Mouse (Mus musculus) liver, embryonic 14.5 days (tissue): ENCODE measurements around the gene Plaa.

Experiments used
- CTCF ChIP-seq: IDR thresholded peaks from 2 replicates; pipeline ENCODE4 v1.5.1; 2016; ENCODE audit warnings: antibody characterized with exemption, low read depth, control low read depth
- EP300 ChIP-seq: IDR thresholded peaks from 2 replicates; pipeline ENCODE4 v1.6.1; 2016; ENCODE audit warnings: antibody characterized with exemption, low read depth

DNA sequence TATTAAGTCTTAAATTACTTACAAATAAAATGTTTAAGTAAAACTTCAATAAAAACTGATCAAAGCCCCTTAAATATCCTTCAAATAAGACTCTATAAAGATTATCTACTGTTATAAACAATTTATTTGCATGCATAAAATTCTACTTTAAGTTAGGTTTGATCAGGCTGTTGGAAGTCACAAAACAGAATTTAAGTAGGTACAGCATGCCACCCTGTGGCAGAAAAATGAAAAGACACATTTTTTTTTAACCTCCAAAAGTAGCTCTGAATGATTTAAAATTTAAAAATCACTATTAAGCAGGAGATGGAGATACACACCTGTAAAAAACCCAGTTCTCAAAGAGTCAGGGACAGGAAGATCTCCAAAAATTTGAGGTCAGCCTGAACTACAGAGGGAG is 79.7 kb downstream of the Plaa start:
- TF ChIP-seq CTCF, result no peak
- no peak for TF ChIP-seq EP300
